Mouse (Mus musculus) testis, adult 2 months (tissue): ENCODE data around the gene Hyal3. TPM values are rescaled to one million over a fixed set of nuclear protein-coding genes. Genes with fewer than 3 reads are reported as not detected.
A peak's percentile ranks its signal among the peaks of the same experiment; 100 is the strongest.

Experiments used
- H3K27ac ChIP-seq: fragments of 200-500 bp; 2 replicates; pipeline ENCODE4 v1.5.1; 2012; ENCODE audit warnings: low read depth, low read length; ENCODE audit not compliant: control insufficient read depth, insufficient read depth
- H3K27me3 ChIP-seq: fragments of 200-500 bp; 2 replicates; pipeline ENCODE4 v1.6.1; 2012; ENCODE audit warnings: mild to moderate bottlenecking, low read length, moderate library complexity; ENCODE audit not compliant: control insufficient read depth, insufficient read depth
- H3K36me3 ChIP-seq: fragments of 200-500 bp; 2 replicates; pipeline ENCODE4 v1.6.1; 2012; ENCODE audit warnings: mild to moderate bottlenecking, low read length; ENCODE audit not compliant: control insufficient read depth, insufficient read depth
- H3K4me1 ChIP-seq: fragments of 200-500 bp; 2 replicates; pipeline ENCODE4 v1.6.1; 2012; ENCODE audit warnings: low read length; ENCODE audit not compliant: control insufficient read depth, insufficient read depth
- H3K4me3 ChIP-seq: fragments of 200-500 bp; 2 replicates; pipeline ENCODE4 v1.5.1; 2012; ENCODE audit warnings: low read depth, mild to moderate bottlenecking, low read length, moderate library complexity, mixed read lengths; ENCODE audit not compliant: control insufficient read depth
- CTCF ChIP-seq: fragments of 200-500 bp; IDR thresholded peaks from 2 replicates; pipeline ENCODE4 v1.5.1; 2012; ENCODE audit warnings: low read depth, mild to moderate bottlenecking, inconsistent platforms, low read length, moderate library complexity; ENCODE audit not compliant: control insufficient read depth, insufficient read depth, insufficient replicate concordance
- POLR2A ChIP-seq: fragments of 200-500 bp; IDR thresholded peaks from 2 replicates; pipeline ENCODE4 v1.6.1; 2012; ENCODE audit warnings: low read depth, mild to moderate bottlenecking, inconsistent platforms, low read length, moderate library complexity; ENCODE audit not compliant: control insufficient read depth
- polyA plus RNA-seq: library from polyadenylated mRNA; depleted of rRNA; stranded (reverse); fragments of >200 nt; gene quantifications from 2 replicates; pipeline ENCODE4 v1.2.3, GENCODE M21; 2012; rRNA removed

Gene Hyal3
- polyA plus RNA-seq, 1 experiment = 1.8 TPM

DNA sequence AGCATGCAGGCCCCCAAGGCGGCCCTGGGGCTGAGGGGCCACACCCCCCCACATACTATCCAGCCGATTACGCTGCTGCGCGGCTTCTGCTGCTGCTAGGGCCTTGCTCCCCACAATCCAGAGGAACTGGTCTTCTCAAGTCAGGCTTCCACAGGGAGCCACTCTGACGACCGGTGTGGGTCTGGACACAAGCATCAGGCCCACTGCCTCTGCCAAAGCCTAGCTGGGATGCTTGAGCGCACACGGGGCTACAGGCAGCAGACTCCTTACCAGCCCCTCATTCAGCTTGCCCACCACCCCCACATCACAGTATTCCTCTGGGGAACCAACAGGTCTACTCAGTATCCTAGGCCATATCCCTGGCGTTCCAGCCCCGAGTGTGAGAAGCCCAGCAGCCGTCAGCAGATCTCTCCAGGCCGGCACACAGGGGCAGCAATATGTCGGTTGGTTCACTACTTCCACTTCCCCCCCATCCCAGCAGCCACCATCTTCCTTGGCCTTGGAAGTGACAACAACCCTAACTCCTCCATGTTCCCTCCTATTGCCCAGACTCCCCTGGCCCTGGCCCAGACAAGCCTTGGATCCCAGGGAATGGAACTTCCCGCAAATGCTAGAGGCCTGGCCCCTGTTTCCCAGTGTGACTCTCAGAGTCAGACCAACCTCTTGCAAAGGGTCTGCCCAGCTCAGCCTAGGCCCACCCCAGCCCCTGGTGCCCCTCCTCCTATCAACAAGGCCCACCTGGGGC lies 53.2 kb downstream of the Hyal3 start:
- Histone ChIP-seq H3K4me3 (peak overlapping the region; percentile 91), H3K27ac (peak overlapping the region; percentile 99), H3K36me3 (no peaks in the 10 kb centered on the region), H3K4me1 (peaks cover 45% of the 10 kb centered on the region), H3K27me3 (no peaks in the 10 kb centered on the region)
- TF ChIP-seq POLR2A (no peak; the same call in 1 of the 2 replicates), CTCF (no peak)

- TF ChIP-seq POLR2A = no peak; the same call in 1 of the 2 replicates
- TF ChIP-seq CTCF = no peak
- H3K4me3 ChIP-seq = peak overlapping the region; percentile 91
- H3K4me1 ChIP-seq = peaks cover 41% of the 10 kb centered on the region
- peak overlapping the region; percentile 99 for H3K27ac ChIP-seq
- H3K36me3 ChIP-seq = no peaks in the 10 kb centered on the region
- no peaks in the 10 kb centered on the region for H3K27me3 ChIP-seq
Measured at GRCm38 (mm10) chr9:107634406-107635278, 54.0 kb downstream of the Hyal3 start.

- H3K36me3 ChIP-seq = no peaks in the 10 kb centered on the region
- peak within 1 kb of the TSS; percentile 91 for H3K4me3 ChIP-seq
- TF ChIP-seq POLR2A = peak; percentile 82; the same call in 1 of the 2 replicates
- no peak for TF ChIP-seq CTCF
- H3K27me3 ChIP-seq = no peaks in the 10 kb centered on the region
- peaks cover 36% of the 10 kb centered on the region for H3K4me1 ChIP-seq
- H3K27ac ChIP-seq = peak within 1 kb of the TSS; percentile 99
Measured at GRCm38 (mm10) chr9:107635279-107636028, 54.8 kb downstream of the Hyal3 start, which contains the start of gene Gnai2. Gnai2 (minus strand) TSS chr9:107635367.

Other genes starting within 250 kb of the Hyal3 start
- gene Hemk1, start 242.5 kb upstream of the Hyal3 start, polyA plus RNA-seq = 22.0 TPM in 2 replicates
- 0.40 and 0.53 TPM in 2 replicates for gene 6430571L13Rik, start 240.2 kb upstream of the Hyal3 start, polyA plus RNA-seq
- 5.2 and 8.2 TPM in 2 replicates for gene Cacna2d2, start 181.2 kb upstream of the Hyal3 start, polyA plus RNA-seq
- 38.3 and 46.9 TPM in 2 replicates for gene Tmem115, start 46.9 kb upstream of the Hyal3 start, polyA plus RNA-seq
- gene Cyb561d2, start 38.6 kb upstream of the Hyal3 start, polyA plus RNA-seq = 28.3 and 29.4 TPM in 2 replicates
- 34.7 and 40.3 TPM in 2 replicates for gene Nprl2, start 38.6 kb upstream of the Hyal3 start, polyA plus RNA-seq
- gene Zmynd10, start 33.5 kb upstream of the Hyal3 start, polyA plus RNA-seq = 245 and 272 TPM in 2 replicates
- 62.8 and 63.4 TPM in 2 replicates for gene Rassf1, start 29.3 kb upstream of the Hyal3 start, polyA plus RNA-seq
- gene Tusc2, start 17.6 kb upstream of the Hyal3 start, polyA plus RNA-seq = 28.4 and 31.7 TPM in 2 replicates
- 6.4 and 6.5 TPM in 2 replicates for gene Hyal2, start 12.9 kb upstream of the Hyal3 start, polyA plus RNA-seq
- 4.0 and 5.0 TPM in 2 replicates for gene Hyal1, start 3.9 kb upstream of the Hyal3 start, polyA plus RNA-seq
- 136 and 139 TPM in 2 replicates for gene Naa80, start 1.9 kb upstream of the Hyal3 start, polyA plus RNA-seq
- gene Ifrd2, start 6.8 kb downstream of the Hyal3 start, polyA plus RNA-seq = 16.4 and 20.5 TPM in 2 replicates
- gene Sema3b, start 28.4 kb downstream of the Hyal3 start, polyA plus RNA-seq = 2.1 and 4.1 TPM in 2 replicates
- gene Gnai2, start 54.5 kb downstream of the Hyal3 start, polyA plus RNA-seq = 87.7 and 103 TPM in 2 replicates
- 0.10 and 0.32 TPM in 2 replicates for gene Slc38a3, start 88.7 kb downstream of the Hyal3 start, polyA plus RNA-seq
- 0.05 and 0.12 TPM in 2 replicates for gene Gnat1, start 98.9 kb downstream of the Hyal3 start, polyA plus RNA-seq
- 9.9 and 12.0 TPM in 2 replicates for gene Sema3f, start 129.7 kb downstream of the Hyal3 start, polyA plus RNA-seq
- 52.0 and 57.8 TPM in 2 replicates for gene Rbm5, start 190.2 kb downstream of the Hyal3 start, polyA plus RNA-seq